Mouse (Mus musculus) spleen, embryonic (tissue): ENCODE data around the gene Ecpas.

Experiments used
- CTCF ChIA-PET: fragments of 350-600 bp; sonication (Branson Sonifier 250); formaldehyde crosslinking; loops from one replicate; lab custom pipeline; 2022; lab: Charles Lee

The Ecpas gene

DNA sequence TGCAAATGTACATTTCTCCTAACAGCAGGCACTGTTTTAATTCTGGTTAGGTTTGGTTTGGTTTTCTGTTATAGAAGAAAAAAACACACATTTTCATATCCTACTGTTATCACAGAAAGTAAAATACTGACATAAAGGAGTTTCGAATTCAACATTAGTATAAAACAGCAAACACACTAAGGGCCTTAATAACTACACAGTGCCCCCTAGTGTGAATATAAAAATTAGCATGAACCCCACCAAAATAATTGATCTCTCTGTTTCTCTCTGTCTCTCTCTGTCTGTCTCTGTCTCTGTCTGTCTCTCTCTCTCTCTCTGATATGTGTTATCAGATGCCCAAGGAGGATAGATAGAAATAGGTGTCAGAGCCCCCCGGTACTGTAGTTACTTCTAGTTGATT, 163.0 kb downstream of the Ecpas start:
- CTCF ChIA-PET = no interaction called here

GRCm38 (mm10) chr4:58749101-58749500, 163.4 kb downstream of the Ecpas start:
- CTCF ChIA-PET = no interaction called here
